Comparison of ENCODE assay signal across 7 mouse cellular contexts in genomic region chr6:140622391-140623225, GRCm38 (mm10). TPM values are rescaled to one million over a fixed set of nuclear protein-coding genes. Genes with fewer than 3 reads are reported as not detected.
DNase-seq lines count a peak whose midpoint lies in the region; ATAC-seq and TF ChIP-seq lines count a peak whose summit lies in the region.

Gene Aebp2, plus strand, starts transcription at chr6:140622663.

- DNase-seq in 3T3-L1 (ENCODE audit: low read depth, low spot score): peak; percentile 40
- peak; percentile 41 for DNase-seq in cerebellum, adult 8-10 months
- DNase-seq in gastrocnemius, postnatal 25 days: no peak
- no peak for DNase-seq in hindbrain, postnatal 0 days (ENCODE audit: low spot score)
- DNase-seq in limb, embryonic 14.5 days (ENCODE audit: low spot score): no peak

- ATAC-seq in CD4-positive, CD25-positive, alpha-beta regulatory T cell, adult 4 months: no peak
- no peak for ATAC-seq in hindbrain, postnatal 0 days
- no peak for ATAC-seq in limb, embryonic 14.5 days (ENCODE audit: low FRiP score, low read depth)
- peak; percentile 13 for ATAC-seq in neural tube, embryonic 13.5 days (ENCODE audit: low read depth)

- H3K4me1 ChIP-seq in hindbrain, postnatal 0 days (ENCODE audit: insufficient read depth, low read length): peaks cover 13% of the 10 kb centered on the region
- H3K4me1 ChIP-seq in limb, embryonic 14.5 days (ENCODE audit: control insufficient read depth, insufficient read depth, low read length): peaks cover 25% of the 10 kb centered on the region
- peaks cover 32% of the 10 kb centered on the region for H3K4me1 ChIP-seq in neural tube, embryonic 13.5 days (replicated peaks)

- no peak for TF ChIP-seq CTCF in hindbrain, postnatal 0 days (IDR thresholded peaks at IDR 0.05; ENCODE audit: low read depth)

- WGBS in hindbrain, postnatal 0 days: 48% methylated on average over 30 of the region's 30 CpGs
- WGBS in limb, embryonic 14.5 days: 38% methylated on average over 30 of the region's 30 CpGs
- WGBS in neural tube, embryonic 13.5 days: 47% methylated on average over 30 of the region's 30 CpGs

- H3K9ac ChIP-seq in hindbrain, postnatal 0 days (replicated peaks; ENCODE audit: low read length): peak within 1 kb of the TSS; percentile 95
- H3K9ac ChIP-seq in limb, embryonic 14.5 days (ENCODE audit: low read depth, low read length, severe bottlenecking): peak within 1 kb of the TSS; percentile 97
- H3K9ac ChIP-seq in neural tube, embryonic 13.5 days: peak within 1 kb of the TSS; percentile 96

- peak within 1 kb of the TSS; percentile 95 for H3K27ac ChIP-seq in hindbrain, postnatal 0 days
- peak within 1 kb of the TSS; percentile 97 for H3K27ac ChIP-seq in limb, embryonic 14.5 days (replicated peaks; ENCODE audit: low read depth, low read length)
- H3K27ac ChIP-seq in neural tube, embryonic 13.5 days (replicated peaks): peak within 1 kb of the TSS; percentile 98

- H3K9me3 ChIP-seq in hindbrain, postnatal 0 days (ENCODE audit: low read length): no peaks in the 10 kb centered on the region
- H3K9me3 ChIP-seq in limb, embryonic 14.5 days (ENCODE audit: control insufficient read depth, low read length): no peaks in the 10 kb centered on the region
- H3K9me3 ChIP-seq in neural tube, embryonic 13.5 days: no peaks in the 10 kb centered on the region

- no peak for TF ChIP-seq POLR2A in limb, embryonic 14.5 days (IDR thresholded peaks at IDR 0.05; ENCODE audit: borderline replicate concordance, extremely low read depth, insufficient read depth, insufficient read length)

- peak within 1 kb of the TSS; percentile 91 for H3K4me3 ChIP-seq in hindbrain, postnatal 0 days (ENCODE audit: low read length)
- peak within 1 kb of the TSS; percentile 99 for H3K4me3 ChIP-seq in limb, embryonic 14.5 days (replicated peaks; ENCODE audit: low read length)
- peak within 1 kb of the TSS; percentile 94 for H3K4me3 ChIP-seq in neural tube, embryonic 13.5 days

- no peaks in the 10 kb centered on the region for H3K27me3 ChIP-seq in hindbrain, postnatal 0 days (ENCODE audit: insufficient read depth, low read length)
- no peaks in the 10 kb centered on the region for H3K27me3 ChIP-seq in limb, embryonic 14.5 days (ENCODE audit: control insufficient read depth, insufficient read depth, low read length)
- H3K27me3 ChIP-seq in neural tube, embryonic 13.5 days: no peaks in the 10 kb centered on the region; the same call in 1 of the 2 replicates

- H3K36me3 ChIP-seq in hindbrain, postnatal 0 days (ENCODE audit: insufficient read depth, low read length): no peaks in the 10 kb centered on the region
- no peaks in the 10 kb centered on the region for H3K36me3 ChIP-seq in limb, embryonic 14.5 days (ENCODE audit: control insufficient read depth, insufficient read depth, low read length)
- no peaks in the 10 kb centered on the region for H3K36me3 ChIP-seq in neural tube, embryonic 13.5 days

- peak within 1 kb of the TSS; percentile 73 for H3K4me2 ChIP-seq in hindbrain, postnatal 0 days (ENCODE audit: low read depth, low read length)
- peak within 1 kb of the TSS; percentile 67 for H3K4me2 ChIP-seq in limb, embryonic 14.5 days (replicated peaks; ENCODE audit: low read depth, low read length, severe bottlenecking)
- peak within 1 kb of the TSS; percentile 74 for H3K4me2 ChIP-seq in neural tube, embryonic 13.5 days

RNA-seq across cellular contexts. Expression of gene Aebp2, which starts in this region (rescaled TPM):
- 10 to 100 TPM; 23.8 to 39.0 TPM for polyA plus RNA-seq in CD4-positive, CD25-positive, alpha-beta regulatory T cell, adult 4 months (2017; shearing (Covaris generic))
- total RNA-seq in gastrocnemius, postnatal 25 days (2021): 10 to 100 TPM; 29.2 to 30.3 TPM
- total RNA-seq in hindbrain, postnatal 0 days (2014; rRNA removed): 29.3 and 30.4 TPM in 2 replicates
- polyA plus RNA-seq in hindbrain, postnatal 0 days (2015; fragmentation: Nextera tagmentation; extraction: Ambion mirVana): 5.1 and 5.9 TPM in 2 replicates
- polyA plus RNA-seq in limb, embryonic 14.5 days (2012; rRNA removed): 64.1 and 67.4 TPM in 2 replicates
- polyA plus RNA-seq in limb, embryonic 14.5 days (2014; fragmentation: Nextera tagmentation; extraction: Ambion mirVana): 23.3 and 29.8 TPM in 2 replicates
- polyA plus RNA-seq in neural tube, embryonic 13.5 days (2015; fragmentation: Nextera tagmentation; extraction: Ambion mirVana): 6.5 and 8.4 TPM in 2 replicates

Comparison
In these comparisons a context has a peak if more than half of its experiments do, and no peak if none do; other contexts are left out.
1. DNase-seq: peak in 3T3-L1 (single experiment) and cerebellum, adult 8-10 months (single experiment); none in gastrocnemius, postnatal 25 days (single experiment), hindbrain, postnatal 0 days (single experiment) and limb, embryonic 14.5 days (single experiment).
2. Peak in every context shown above with its lines, with median percentiles within 50 percentile points of each other: H3K27ac ChIP-seq, H3K4me2 ChIP-seq, H3K4me3 ChIP-seq and H3K9ac ChIP-seq.